Comparison of ENCODE assay signal across 29 mouse cellular contexts in the genomic region with DNA sequence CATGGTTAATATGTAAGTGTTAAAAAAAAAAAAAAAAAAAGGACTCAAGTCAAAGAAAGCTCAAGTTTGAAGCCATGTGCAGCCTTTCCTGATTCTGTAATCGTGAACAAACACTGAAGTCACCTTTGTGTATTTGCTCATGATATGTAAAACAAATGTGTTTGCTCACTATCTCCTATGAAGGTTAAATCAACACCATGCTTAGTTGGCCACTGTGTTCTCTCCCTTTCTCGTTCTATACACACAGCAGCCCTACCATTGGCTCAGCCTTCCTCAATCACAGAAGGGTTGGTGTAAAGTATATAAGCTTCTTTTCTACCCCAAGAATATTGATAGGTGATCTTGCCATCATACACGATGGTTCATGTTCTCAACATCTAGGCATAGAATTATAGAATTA.
DNase-seq lines count a peak whose midpoint lies in the region; ATAC-seq and TF ChIP-seq lines count a peak whose summit lies in the region.
"Had no signal": no experiment of that assay in that cellular context is flagged by ENCODE, and none has a peak within 500 bp of the region (broad histone marks: within the 10 kb centered on the region; RNA-seq: fewer than 3 reads in every experiment).

No protein-coding gene starts in this region.

- no peak for TF ChIP-seq EP300 in stomach, postnatal 0 days (optimal IDR thresholded peaks at IDR 0.05)

- H3K9ac ChIP-seq in liver, embryonic 11.5 days (ENCODE audit: low read depth, low read length), result no peak overlapping the region
- no peak overlapping the region for H3K9ac ChIP-seq in liver, embryonic 12.5 days
- no peak overlapping the region for H3K9ac ChIP-seq in intestine, embryonic 16.5 days (ENCODE audit: low read depth, low read length)
- no peak overlapping the region for H3K9ac ChIP-seq in liver, embryonic 16.5 days (ENCODE audit: low read depth, low read length)
- no peak overlapping the region for H3K9ac ChIP-seq in stomach, postnatal 0 days (ENCODE audit: low read length)
- H3K9ac ChIP-seq: embryonic facial prominence, embryonic 12.5 days; hindbrain, embryonic 13.5 days; limb, embryonic 15.5 days; midbrain, embryonic 13.5 days; neural tube, embryonic 13.5 days had no signal

- ATAC-seq in liver, embryonic 11.5 days (replicated peaks; ENCODE audit: low FRiP score), result peak; percentile 68; the same call in 1 of the 2 replicates
- no peak for ATAC-seq in liver, embryonic 12.5 days
- ATAC-seq in intestine, embryonic 16.5 days, result peak; percentile 89
- peak; percentile 90 for ATAC-seq in liver, embryonic 16.5 days (ENCODE audit: low read depth)
- ATAC-seq in stomach, postnatal 0 days (ENCODE audit: low FRiP score, low TSS enrichment), result peak; percentile 98
- ATAC-seq in megakaryocyte progenitor cell, adult 5-6 weeks (replicated peaks; ENCODE audit: poor library complexity), result no peak
- ATAC-seq: forebrain, embryonic 14.5 days; midbrain, embryonic 13.5 days; Patski had no signal

- no peak overlapping the region for H3K4me2 ChIP-seq in liver, embryonic 11.5 days
- no peak overlapping the region for H3K4me2 ChIP-seq in liver, embryonic 12.5 days
- H3K4me2 ChIP-seq in intestine, embryonic 16.5 days (ENCODE audit: low read depth, low read length), result no peak overlapping the region
- no peak overlapping the region for H3K4me2 ChIP-seq in liver, embryonic 16.5 days (ENCODE audit: low read depth, low read length)
- H3K4me2 ChIP-seq in stomach, postnatal 0 days (replicated peaks; ENCODE audit: low read depth), result no peak overlapping the region
- H3K4me2 ChIP-seq: embryonic facial prominence, embryonic 12.5 days; heart, embryonic 11.5 days; hindbrain, embryonic 13.5 days; limb, embryonic 15.5 days; midbrain, embryonic 13.5 days; neural tube, embryonic 13.5 days had no signal

- H3K4me1 ChIP-seq in liver, embryonic 11.5 days (replicated peaks; ENCODE audit: control insufficient read depth, insufficient read depth, low read length), result no peaks in the 10 kb centered on the region
- H3K4me1 ChIP-seq in liver, embryonic 12.5 days, result no peaks in the 10 kb centered on the region
- H3K4me1 ChIP-seq in intestine, embryonic 16.5 days (ENCODE audit: control insufficient read depth, insufficient read depth, low read length), result no peaks in the 10 kb centered on the region
- no peaks in the 10 kb centered on the region for H3K4me1 ChIP-seq in liver, embryonic 16.5 days (ENCODE audit: control insufficient read depth, low read depth, low read length)
- H3K4me1 ChIP-seq in stomach, postnatal 0 days (replicated peaks; ENCODE audit: control insufficient read depth, insufficient read depth), result no peaks in the 10 kb centered on the region
- H3K4me1 ChIP-seq: embryonic facial prominence, embryonic 12.5 days; hindbrain, embryonic 13.5 days; limb, embryonic 10.5 days; midbrain, embryonic 13.5 days; neural tube, embryonic 13.5 days had no signal

- H3K27me3 ChIP-seq in liver, embryonic 11.5 days (replicated peaks; ENCODE audit: control insufficient read depth, insufficient read depth, low read length), result no peaks in the 10 kb centered on the region
- H3K27me3 ChIP-seq in liver, embryonic 12.5 days (replicated peaks), result no peaks in the 10 kb centered on the region
- H3K27me3 ChIP-seq in intestine, embryonic 16.5 days (replicated peaks; ENCODE audit: control insufficient read depth, insufficient read depth, low read length), result no peaks in the 10 kb centered on the region
- no peaks in the 10 kb centered on the region for H3K27me3 ChIP-seq in liver, embryonic 16.5 days (ENCODE audit: control insufficient read depth, insufficient read depth, low read depth, low read length)
- H3K27me3 ChIP-seq in stomach, postnatal 0 days (ENCODE audit: control insufficient read depth, insufficient read depth, low read length), result no peaks in the 10 kb centered on the region
- H3K27me3 ChIP-seq: embryonic facial prominence, embryonic 12.5 days; hindbrain, embryonic 13.5 days; limb, embryonic 15.5 days; midbrain, embryonic 13.5 days; neural tube, embryonic 13.5 days; Patski had no signal

- H3K4me3 ChIP-seq in liver, embryonic 11.5 days (ENCODE audit: low read depth, low read length), result no peak overlapping the region
- no peak overlapping the region for H3K4me3 ChIP-seq in liver, embryonic 12.5 days
- H3K4me3 ChIP-seq in intestine, embryonic 16.5 days (ENCODE audit: low read length), result no peak overlapping the region
- H3K4me3 ChIP-seq in liver, embryonic 16.5 days (ENCODE audit: low read depth, low read length), result no peak overlapping the region
- no peak overlapping the region for H3K4me3 ChIP-seq in stomach, postnatal 0 days (ENCODE audit: low read depth, low read length)
- H3K4me3 ChIP-seq: embryonic facial prominence, embryonic 12.5 days; hindbrain, embryonic 13.5 days; limb, embryonic 10.5 days; limb, embryonic 15.5 days; midbrain, embryonic 13.5 days; neural tube, embryonic 13.5 days had no signal

- H3K36me3 ChIP-seq in liver, embryonic 11.5 days (ENCODE audit: control insufficient read depth, insufficient read depth, low read length), result no peaks in the 10 kb centered on the region
- no peaks in the 10 kb centered on the region for H3K36me3 ChIP-seq in liver, embryonic 12.5 days
- H3K36me3 ChIP-seq in intestine, embryonic 16.5 days (ENCODE audit: control insufficient read depth, insufficient read depth, low read length), result no peaks in the 10 kb centered on the region
- H3K36me3 ChIP-seq in liver, embryonic 16.5 days (ENCODE audit: control insufficient read depth, insufficient read depth), result no peaks in the 10 kb centered on the region
- H3K36me3 ChIP-seq in stomach, postnatal 0 days (ENCODE audit: control insufficient read depth, insufficient read depth, low read length), result no peaks in the 10 kb centered on the region
- H3K36me3 ChIP-seq: embryonic facial prominence, embryonic 12.5 days; hindbrain, embryonic 13.5 days; limb, embryonic 10.5 days; limb, embryonic 15.5 days; midbrain, embryonic 13.5 days; neural tube, embryonic 13.5 days had no signal

- no peak overlapping the region for H3K27ac ChIP-seq in liver, embryonic 11.5 days (ENCODE audit: low read depth, low read length)
- no peak overlapping the region for H3K27ac ChIP-seq in liver, embryonic 12.5 days
- H3K27ac ChIP-seq in intestine, embryonic 16.5 days (ENCODE audit: low read length), result no peak overlapping the region
- no peak overlapping the region for H3K27ac ChIP-seq in liver, embryonic 16.5 days (ENCODE audit: low read length)
- H3K27ac ChIP-seq in stomach, postnatal 0 days (replicated peaks), result no peak overlapping the region
- H3K27ac ChIP-seq: embryonic facial prominence, embryonic 12.5 days; hindbrain, embryonic 13.5 days; kidney, postnatal 0 days; limb, embryonic 10.5 days; limb, embryonic 15.5 days; midbrain, embryonic 13.5 days; neural tube, embryonic 13.5 days had no signal

- TF ChIP-seq CTCF in stomach, postnatal 0 days (IDR thresholded peaks at IDR 0.05; ENCODE audit: low read depth), result no peak

- WGBS in liver, embryonic 11.5 days, result 67% methylated on average over 3 of the region's 3 CpGs
- 56% methylated on average over 3 of the region's 3 CpGs for WGBS in liver, embryonic 12.5 days (ENCODE audit: insufficient replicate concordance)
- WGBS in intestine, embryonic 16.5 days, result 58% methylated on average over 3 of the region's 3 CpGs
- WGBS in liver, embryonic 16.5 days (ENCODE audit: insufficient replicate concordance), result 46% methylated on average over 3 of the region's 3 CpGs
- WGBS in stomach, postnatal 0 days, result 57% methylated on average over 3 of the region's 3 CpGs

- DNase-seq in liver, embryonic 11.5 days (ENCODE audit: low spot score), result no peak
- peak; percentile 21 for DNase-seq in stomach, postnatal 0 days (ENCODE audit: low spot score)
- no peak for DNase-seq in heart, postnatal 14 days
- DNase-seq: adrenal gland, postnatal 10 days; cerebellum, adult 11 months; cerebellum, adult 9-10 months; cerebellum, postnatal 36 days; gastrocnemius, postnatal 25 days; heart, adult 11 months; heart, postnatal 4 days; kidney, adult 8-10 months; kidney, postnatal 4 days; lung, postnatal 4 days; thymus, adult 18-20 months; thymus, postnatal 25 days had no signal

- intact Hi-C loops in heart, postnatal 14 days (cut with DNase I), result no loop called here

- no peaks in the 10 kb centered on the region for H3K9me3 ChIP-seq in liver, embryonic 11.5 days (ENCODE audit: control insufficient read depth, low read length)
- H3K9me3 ChIP-seq in liver, embryonic 12.5 days (replicated peaks), result no peaks in the 10 kb centered on the region
- no peaks in the 10 kb centered on the region for H3K9me3 ChIP-seq in intestine, embryonic 16.5 days (ENCODE audit: control insufficient read depth, low read length)
- no peaks in the 10 kb centered on the region for H3K9me3 ChIP-seq in liver, embryonic 16.5 days (replicated peaks; ENCODE audit: control insufficient read depth, low read length)
- no peaks in the 10 kb centered on the region for H3K9me3 ChIP-seq in stomach, postnatal 0 days (ENCODE audit: control insufficient read depth, low read length)
- H3K9me3 ChIP-seq: embryonic facial prominence, embryonic 12.5 days; hindbrain, embryonic 13.5 days; limb, embryonic 10.5 days; limb, embryonic 15.5 days; midbrain, embryonic 13.5 days; neural tube, embryonic 13.5 days had no signal

Comparison
In these comparisons a context has a peak if more than half of its experiments do, and no peak if none do; other contexts are left out.
1. ATAC-seq: peak in liver, embryonic 11.5 days (single experiment), intestine, embryonic 16.5 days (single experiment), liver, embryonic 16.5 days (single experiment) and stomach, postnatal 0 days (single experiment); none in liver, embryonic 12.5 days (single experiment) and megakaryocyte progenitor cell, adult 5-6 weeks (single experiment).